Mouse (Mus musculus): ENCODE results near the gene Med13. TPM values are rescaled to one million over a fixed set of nuclear protein-coding genes. Genes with fewer than 3 reads are reported as not detected.
A peak's percentile ranks its signal among the peaks of the same experiment; 100 is the strongest.

The Med13 gene
- polyA plus RNA-seq, 1 experiment from 2014 or later = 13.9 TPM

DNA sequence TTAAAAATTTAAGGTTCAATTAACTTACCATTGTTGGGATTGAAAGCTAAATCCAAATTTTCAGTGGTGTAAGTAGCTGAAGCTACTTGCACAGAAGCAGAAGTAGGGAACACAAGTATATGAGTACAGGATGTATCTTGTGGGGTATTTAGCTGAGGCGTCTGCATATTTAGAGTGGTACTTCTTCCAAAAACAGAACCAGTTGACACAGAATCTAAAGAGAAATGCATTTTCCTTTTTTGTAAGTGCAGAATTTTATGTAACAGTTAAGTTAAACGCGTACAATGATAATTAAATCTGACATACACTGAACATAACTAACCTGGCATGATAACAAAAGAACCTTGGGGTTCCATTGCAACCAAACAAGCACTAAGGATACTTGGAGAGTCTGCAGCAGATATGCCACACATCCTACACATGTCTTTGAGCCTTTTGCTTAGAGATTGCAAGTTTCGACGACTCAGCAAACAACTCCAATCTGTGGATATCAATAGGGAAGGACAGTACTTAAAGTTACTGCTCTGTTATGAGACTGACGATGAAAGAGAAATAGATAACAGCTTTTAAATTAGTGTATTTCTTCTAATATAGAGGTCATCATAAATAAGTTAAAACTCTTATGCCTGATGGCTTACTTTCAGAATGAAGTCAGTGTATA is 78.8 kb downstream of the Med13 start:
- H3K4me2 ChIP-seq (ENCODE audit: low read depth, low read length) = no peak overlapping the region
- H3K27me3 ChIP-seq (ENCODE audit: control insufficient read depth, insufficient read depth, low read length) = no peaks in the 10 kb centered on the region
- H3K9ac ChIP-seq (replicated peaks; ENCODE audit: low read depth, low read length) = no peak overlapping the region
- 96% methylated on average over 6 of the region's 6 CpGs for WGBS
- H3K4me1 ChIP-seq (ENCODE audit: control insufficient read depth, insufficient read depth, low read length) = no peaks in the 10 kb centered on the region
- H3K27ac ChIP-seq (ENCODE audit: low read depth, low read length) = no peak overlapping the region
- no peak overlapping the region for H3K4me3 ChIP-seq (ENCODE audit: low read depth, low read length)
- H3K36me3 ChIP-seq (ENCODE audit: control insufficient read depth, insufficient read depth, low read length) = peaks cover 48% of the 10 kb centered on the region
- ATAC-seq (ENCODE audit: low read depth) = no peak
- no peaks in the 10 kb centered on the region for H3K9me3 ChIP-seq (ENCODE audit: control insufficient read depth, low read length)

DNA sequence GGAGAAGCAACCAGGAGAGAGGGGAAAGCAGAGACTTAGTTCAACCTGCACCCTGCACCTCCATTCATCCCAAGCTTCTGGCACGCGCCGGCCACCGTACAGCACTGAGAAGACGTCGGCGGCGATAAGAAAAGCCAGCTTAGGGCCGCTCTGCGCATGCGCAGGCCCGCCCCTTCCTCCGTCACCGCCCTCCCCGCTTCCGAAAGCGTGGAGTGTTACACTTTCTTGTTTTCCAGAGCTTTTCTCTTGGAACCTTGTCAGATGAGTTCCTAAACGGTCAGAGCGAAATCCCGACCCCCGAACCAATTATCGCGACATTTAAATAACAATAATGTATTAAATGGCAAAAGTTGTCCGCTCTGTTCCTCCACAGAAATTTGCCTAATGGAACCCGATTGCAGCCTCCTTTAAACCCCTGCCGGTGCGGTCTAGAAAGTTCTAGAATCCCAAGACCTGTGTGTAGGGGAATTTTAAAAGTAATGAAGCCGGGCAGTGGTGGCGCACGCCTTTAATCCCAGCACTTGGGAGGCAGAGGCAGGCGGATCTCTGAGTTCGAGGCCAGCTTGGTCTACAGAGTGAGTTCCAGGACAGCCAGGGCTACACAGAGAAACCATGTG is 99.8 kb downstream of the Med13 start, which contains the start of gene Ints2:
TSS of gene Ints2 (minus strand) at position 116 of the 617 bp plus-strand sequence.
- Histone ChIP-seq H3K4me3 (ENCODE audit: low read depth, low read length) (peak within 1 kb of the TSS; percentile 73), H3K9ac (replicated peaks; ENCODE audit: low read depth, low read length) (peak within 1 kb of the TSS; percentile 88), H3K27ac (ENCODE audit: low read depth, low read length) (peak within 1 kb of the TSS; percentile 87), H3K9me3 (ENCODE audit: control insufficient read depth, low read length) (no peaks in the 10 kb centered on the region), H3K4me1 (ENCODE audit: control insufficient read depth, insufficient read depth, low read length) (peaks cover 13% of the 10 kb centered on the region), H3K4me2 (ENCODE audit: low read depth, low read length) (peak within 1 kb of the TSS; percentile 81), H3K27me3 (ENCODE audit: control insufficient read depth, insufficient read depth, low read length) (no peaks in the 10 kb centered on the region), H3K36me3 (ENCODE audit: control insufficient read depth, insufficient read depth, low read length) (peaks cover 7% of the 10 kb centered on the region; the same call in 1 of the 2 replicates)
- peak; percentile 93 for ATAC-seq (ENCODE audit: low read depth)
- WGBS = 9% methylated on average over 32 of the region's 32 CpGs

DNA sequence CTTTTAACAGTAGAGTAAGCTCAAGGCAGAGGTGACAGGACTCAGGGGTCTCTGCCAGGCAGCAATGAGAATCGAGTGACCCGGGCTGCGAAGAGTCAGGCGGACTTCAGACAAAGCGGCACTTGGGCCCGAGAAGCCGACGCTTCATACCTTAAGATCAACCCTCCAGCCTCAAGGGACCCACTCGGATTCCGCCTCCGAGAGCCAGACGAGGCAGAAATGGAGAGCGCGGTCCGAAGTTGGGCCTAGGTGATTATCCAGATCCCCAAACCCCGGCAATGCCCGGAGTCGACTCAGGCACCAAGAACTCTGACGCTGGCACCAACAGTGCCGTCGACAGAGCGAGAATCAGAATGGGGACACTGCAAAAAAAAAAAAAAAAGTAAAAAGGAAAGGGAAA is 100.3 kb downstream of the Med13 start:
- H3K9me3 ChIP-seq (ENCODE audit: control insufficient read depth, low read length) = no peaks in the 10 kb centered on the region
- H3K9ac ChIP-seq (replicated peaks; ENCODE audit: low read depth, low read length) = peak overlapping the region; percentile 88
- peak; percentile 66 for ATAC-seq (ENCODE audit: low read depth)
- H3K27ac ChIP-seq (ENCODE audit: low read depth, low read length) = peak overlapping the region; percentile 87
- no peaks in the 10 kb centered on the region for H3K27me3 ChIP-seq (ENCODE audit: control insufficient read depth, insufficient read depth, low read length)
- peaks cover 9% of the 10 kb centered on the region for H3K36me3 ChIP-seq (ENCODE audit: control insufficient read depth, insufficient read depth, low read length)
- H3K4me2 ChIP-seq (ENCODE audit: low read depth, low read length) = peak overlapping the region; percentile 81
- peak overlapping the region; percentile 73 for H3K4me3 ChIP-seq (ENCODE audit: low read depth, low read length)
- WGBS = under 1% methylated on average over 22 of the region's 22 CpGs
- peaks cover 13% of the 10 kb centered on the region for H3K4me1 ChIP-seq (ENCODE audit: control insufficient read depth, insufficient read depth, low read length)

DNA sequence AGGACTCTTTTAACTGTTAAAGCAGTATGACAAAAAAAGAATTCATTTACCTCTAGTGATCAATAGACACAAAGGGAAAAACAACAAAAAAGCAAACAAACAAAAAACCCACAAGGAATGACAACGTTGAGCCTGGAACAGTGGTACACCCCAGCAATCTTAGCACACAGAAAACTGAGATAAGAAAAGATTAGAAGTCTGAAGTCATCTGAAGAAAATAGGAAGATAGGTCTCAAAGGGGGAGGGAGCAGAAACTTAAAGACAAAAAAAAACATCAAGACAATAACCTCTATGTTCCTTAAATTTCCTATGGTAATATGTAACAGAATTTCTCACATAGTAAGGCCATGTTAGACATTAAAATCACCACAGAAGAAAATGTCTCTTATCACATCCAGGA is 104.1 kb downstream of the Med13 start:
- H3K27me3 ChIP-seq (ENCODE audit: control insufficient read depth, insufficient read depth, low read length) = no peaks in the 10 kb centered on the region
- H3K36me3 ChIP-seq (ENCODE audit: control insufficient read depth, insufficient read depth, low read length) = peaks cover 34% of the 10 kb centered on the region
- WGBS = 88% methylated on average over 1 of the region's 1 CpGs
- peaks cover 13% of the 10 kb centered on the region for H3K4me1 ChIP-seq (ENCODE audit: control insufficient read depth, insufficient read depth, low read length)
- no peak for ATAC-seq (ENCODE audit: low read depth)
- H3K9ac ChIP-seq (replicated peaks; ENCODE audit: low read depth, low read length) = no peak overlapping the region
- no peak overlapping the region for H3K4me3 ChIP-seq (ENCODE audit: low read depth, low read length)
- no peaks in the 10 kb centered on the region for H3K9me3 ChIP-seq (ENCODE audit: control insufficient read depth, low read length)
- no peak overlapping the region for H3K4me2 ChIP-seq (ENCODE audit: low read depth, low read length)
- H3K27ac ChIP-seq (ENCODE audit: low read depth, low read length) = no peak overlapping the region

DNA sequence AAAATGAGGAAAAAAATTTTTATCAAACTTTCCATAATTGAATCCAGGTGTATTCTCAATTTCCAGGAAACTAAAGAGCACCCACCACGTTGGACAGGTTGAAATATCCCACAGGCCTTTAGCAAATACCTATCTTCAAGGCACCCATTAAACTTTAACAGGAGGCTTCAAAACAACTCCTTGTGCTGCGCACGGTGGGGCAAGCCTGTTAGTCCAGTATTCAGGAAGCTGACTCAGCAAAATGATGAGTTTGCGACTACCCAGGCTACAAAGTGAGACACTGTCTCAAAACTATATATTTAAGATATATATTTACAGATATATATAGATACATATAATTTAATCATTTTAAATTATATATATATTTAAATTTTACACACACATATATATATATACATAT is 125.0 kb downstream of the Med13 start:
- no peaks in the 10 kb centered on the region for H3K27me3 ChIP-seq (ENCODE audit: control insufficient read depth, insufficient read depth, low read length)
- H3K9me3 ChIP-seq (ENCODE audit: control insufficient read depth, low read length) = no peaks in the 10 kb centered on the region
- ATAC-seq (ENCODE audit: low read depth) = no peak
- H3K27ac ChIP-seq (ENCODE audit: low read depth, low read length) = no peak overlapping the region
- H3K9ac ChIP-seq (replicated peaks; ENCODE audit: low read depth, low read length) = no peak overlapping the region
- WGBS = 85% methylated on average over 4 of the region's 4 CpGs
- H3K4me2 ChIP-seq (ENCODE audit: low read depth, low read length) = no peak overlapping the region
- peaks cover 57% of the 10 kb centered on the region for H3K36me3 ChIP-seq (ENCODE audit: control insufficient read depth, insufficient read depth, low read length)
- H3K4me1 ChIP-seq (ENCODE audit: control insufficient read depth, insufficient read depth, low read length) = no peaks in the 10 kb centered on the region
- no peak overlapping the region for H3K4me3 ChIP-seq (ENCODE audit: low read depth, low read length)

DNA sequence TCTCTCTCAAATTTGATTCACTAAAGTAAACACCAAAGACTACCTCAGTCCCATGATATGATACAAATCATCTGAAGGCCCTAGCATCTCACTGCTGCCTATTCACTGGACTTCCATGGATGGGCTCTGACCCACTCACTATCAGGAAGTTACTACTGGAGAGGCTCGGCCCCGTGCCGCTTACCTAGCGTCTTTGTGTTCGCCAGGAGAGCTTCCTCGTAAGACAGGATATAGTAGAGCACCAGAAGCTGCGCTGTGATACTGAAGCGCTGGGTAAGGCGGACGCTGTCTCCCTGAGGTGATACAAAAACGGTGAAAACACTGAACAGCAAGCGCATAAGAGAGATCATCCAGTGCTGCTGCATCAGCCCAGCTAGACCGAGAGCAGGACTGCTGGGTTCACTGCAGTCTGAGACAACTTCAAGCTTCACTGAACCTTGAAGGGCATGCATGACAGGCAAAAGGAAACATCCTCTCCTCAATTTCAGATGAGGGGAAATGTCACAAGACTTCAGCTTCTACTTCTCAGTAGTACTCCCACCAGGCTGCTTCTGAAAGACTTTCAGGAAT is 125.5 kb downstream of the Med13 start:
- WGBS = 95% methylated on average over 13 of the region's 13 CpGs
- ATAC-seq (ENCODE audit: low read depth) = no peak
- H3K4me3 ChIP-seq (ENCODE audit: low read depth, low read length) = no peak overlapping the region
- H3K27me3 ChIP-seq (ENCODE audit: control insufficient read depth, insufficient read depth, low read length) = no peaks in the 10 kb centered on the region
- no peak overlapping the region for H3K9ac ChIP-seq (replicated peaks; ENCODE audit: low read depth, low read length)
- H3K27ac ChIP-seq (ENCODE audit: low read depth, low read length) = no peak overlapping the region
- peaks cover 58% of the 10 kb centered on the region for H3K36me3 ChIP-seq (ENCODE audit: control insufficient read depth, insufficient read depth, low read length)
- H3K4me1 ChIP-seq (ENCODE audit: control insufficient read depth, insufficient read depth, low read length) = no peaks in the 10 kb centered on the region
- H3K4me2 ChIP-seq (ENCODE audit: low read depth, low read length) = no peak overlapping the region
- H3K9me3 ChIP-seq (ENCODE audit: control insufficient read depth, low read length) = no peaks in the 10 kb centered on the region

DNA sequence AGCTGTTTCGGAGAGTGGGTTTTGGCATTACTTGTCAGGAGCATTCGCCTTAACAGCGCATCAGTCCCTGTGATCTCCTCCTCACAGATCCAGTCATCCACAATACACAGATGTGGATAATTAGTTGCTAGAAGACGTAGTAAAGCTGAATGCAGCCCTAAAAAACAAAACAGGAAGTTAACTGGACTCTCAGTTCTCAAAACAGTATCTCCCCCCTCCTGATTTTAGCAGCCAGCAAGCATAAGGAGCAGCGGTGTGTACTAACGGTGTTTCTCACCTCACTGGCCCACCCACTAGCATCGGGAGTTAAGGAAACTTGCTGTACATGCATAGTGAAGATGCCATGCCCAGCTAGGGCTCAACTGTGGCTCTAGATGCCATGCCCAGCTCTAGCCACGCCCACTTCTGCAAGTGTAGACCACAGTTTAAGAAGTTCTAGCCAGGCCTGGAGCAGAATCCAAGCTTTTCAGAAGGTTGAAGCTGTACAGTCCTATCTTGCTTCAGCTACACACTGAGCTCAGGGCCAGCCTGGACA is 130.7 kb downstream of the Med13 start:
- Histone ChIP-seq H3K4me1 (ENCODE audit: control insufficient read depth, insufficient read depth, low read length) (no peaks in the 10 kb centered on the region), H3K36me3 (ENCODE audit: control insufficient read depth, insufficient read depth, low read length) (peaks cover 51% of the 10 kb centered on the region), H3K27me3 (ENCODE audit: control insufficient read depth, insufficient read depth, low read length) (no peaks in the 10 kb centered on the region), H3K4me2 (ENCODE audit: low read depth, low read length) (no peak overlapping the region), H3K27ac (ENCODE audit: low read depth, low read length) (no peak overlapping the region), H3K9ac (replicated peaks; ENCODE audit: low read depth, low read length) (no peak overlapping the region), H3K9me3 (ENCODE audit: control insufficient read depth, low read length) (no peaks in the 10 kb centered on the region), H3K4me3 (ENCODE audit: low read depth, low read length) (no peak overlapping the region)
- 92% methylated on average over 8 of the region's 8 CpGs for WGBS
- ATAC-seq (ENCODE audit: low read depth) = no peak

DNA sequence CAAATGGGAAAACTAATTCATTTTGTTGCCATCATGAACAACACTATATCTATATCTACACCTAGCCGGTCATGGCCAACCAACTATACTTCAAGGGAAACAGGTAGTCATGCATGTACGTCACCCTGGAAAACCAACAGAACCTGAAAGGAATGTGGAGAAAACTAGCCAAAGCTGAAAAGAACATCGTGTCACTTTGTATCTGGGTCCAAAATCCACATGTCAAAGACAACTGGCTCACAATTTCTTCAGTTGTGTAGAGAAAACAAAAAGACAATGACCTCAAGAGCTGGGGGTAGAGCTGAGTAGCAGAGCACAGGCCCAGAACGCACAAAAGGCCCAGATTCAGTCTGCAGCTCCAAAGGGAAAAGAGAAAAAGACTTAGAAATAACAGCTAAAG is 131.6 kb downstream of the Med13 start:
- Histone ChIP-seq H3K27ac (ENCODE audit: low read depth, low read length) (no peak overlapping the region), H3K4me3 (ENCODE audit: low read depth, low read length) (no peak overlapping the region), H3K9ac (replicated peaks; ENCODE audit: low read depth, low read length) (no peak overlapping the region), H3K4me2 (ENCODE audit: low read depth, low read length) (no peak overlapping the region), H3K36me3 (ENCODE audit: control insufficient read depth, insufficient read depth, low read length) (peaks cover 46% of the 10 kb centered on the region), H3K4me1 (ENCODE audit: control insufficient read depth, insufficient read depth, low read length) (no peaks in the 10 kb centered on the region), H3K27me3 (ENCODE audit: control insufficient read depth, insufficient read depth, low read length) (no peaks in the 10 kb centered on the region), H3K9me3 (ENCODE audit: control insufficient read depth, low read length) (no peaks in the 10 kb centered on the region)
- WGBS = 92% methylated on average over 4 of the region's 4 CpGs
- ATAC-seq (ENCODE audit: low read depth) = no peak
